Mouse (Mus musculus): ENCODE measurements around the gene Nprl2.

DNA sequence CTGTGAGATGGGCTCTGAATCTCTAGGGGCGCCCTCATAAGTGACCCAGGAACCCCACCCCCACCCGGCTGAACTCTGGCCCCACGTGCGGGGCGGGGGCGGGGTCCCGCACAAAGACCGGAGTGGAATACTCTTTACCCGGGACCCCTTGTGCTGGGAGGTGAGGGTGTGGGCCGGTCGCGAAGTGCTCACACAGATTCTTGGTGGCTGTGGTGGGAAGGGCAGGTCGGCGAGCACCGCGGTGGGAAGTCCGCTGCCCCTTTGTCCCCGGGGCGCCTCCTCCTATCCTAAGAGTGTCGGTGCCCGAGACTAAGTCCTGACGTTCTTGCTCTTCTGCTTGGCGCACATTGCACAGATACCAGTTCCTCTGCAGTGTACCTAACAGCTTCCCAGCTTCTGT lies 27.2 kb downstream of the Nprl2 start:
- TF ChIP-seq GATA1 (IDR thresholded peaks at IDR 0.05; ENCODE audit: borderline replicate concordance, low read length) (no peak), FLI1 (IDR thresholded peaks at IDR 0.05; ENCODE audit: low read length) (no peak)

All from megakaryocyte, embryonic 14.5 days (primary cell).